Mouse (Mus musculus) lung, adult 2 months (tissue): ENCODE results near the gene Ttll11. TPM values are rescaled to one million over a fixed set of nuclear protein-coding genes. Genes with fewer than 3 reads are reported as not detected.

ENCODE experiments used
- DNase-seq: peaks from one replicate; pipeline ENCODE4 v3.0.0; 2022
- H3K4me1 ChIP-seq: fragments of 200-500 bp; 2 replicates; pipeline ENCODE4 v1.6.1; 2011; ENCODE audit warnings: low read length; ENCODE audit not compliant: control insufficient read depth, insufficient read depth
- H3K4me3 ChIP-seq: fragments of 200-500 bp; replicated peaks from 2 replicates; pipeline ENCODE3; 2011; ENCODE audit warnings: low read depth, mild to moderate bottlenecking, control low read depth, low read length; ENCODE audit errors: extremely low read depth
- CTCF ChIP-seq: fragments of 200-500 bp; IDR thresholded peaks from 2 replicates; pipeline ENCODE4 v1.5.1; 2011; ENCODE audit warnings: mild to moderate bottlenecking, low read length, control low read depth; ENCODE audit not compliant: insufficient read depth
- POLR2A ChIP-seq: fragments of 200-500 bp; IDR thresholded peaks from 2 replicates; pipeline ENCODE4 v1.6.1; 2011; ENCODE audit warnings: low read depth, mild to moderate bottlenecking, control low read depth, low read length, borderline replicate concordance; ENCODE audit errors: extremely low read depth
- WGBS: fragments of 180-500 bp; shearing (Covaris S2); methylation state at CpG from one replicate; pipeline ENCODE4 v1.1.7; 2018; 5-methylcytosine and 5-hydroxymethylcytosine counted together
- polyA plus RNA-seq: library from polyadenylated mRNA; depleted of rRNA; stranded (reverse); fragments of >200 nt; gene quantifications from 2 replicates; pipeline ENCODE4 v1.2.3, GENCODE M21; 2012

Gene Ttll11
- polyA plus RNA-seq, 1 experiment: 1.7 TPM

GRCm38 (mm10) chr2:35833546-35833945 lies 146.2 kb downstream of the Ttll11 start:
- H3K4me1 ChIP-seq: no peaks in the 10 kb centered on the region
- WGBS: 60% methylated on average over 6 of the region's 6 CpGs
- no peak for TF ChIP-seq CTCF
- TF ChIP-seq POLR2A: no peak
- H3K4me3 ChIP-seq: no peak overlapping the region
- DNase-seq: no peak

DNA sequence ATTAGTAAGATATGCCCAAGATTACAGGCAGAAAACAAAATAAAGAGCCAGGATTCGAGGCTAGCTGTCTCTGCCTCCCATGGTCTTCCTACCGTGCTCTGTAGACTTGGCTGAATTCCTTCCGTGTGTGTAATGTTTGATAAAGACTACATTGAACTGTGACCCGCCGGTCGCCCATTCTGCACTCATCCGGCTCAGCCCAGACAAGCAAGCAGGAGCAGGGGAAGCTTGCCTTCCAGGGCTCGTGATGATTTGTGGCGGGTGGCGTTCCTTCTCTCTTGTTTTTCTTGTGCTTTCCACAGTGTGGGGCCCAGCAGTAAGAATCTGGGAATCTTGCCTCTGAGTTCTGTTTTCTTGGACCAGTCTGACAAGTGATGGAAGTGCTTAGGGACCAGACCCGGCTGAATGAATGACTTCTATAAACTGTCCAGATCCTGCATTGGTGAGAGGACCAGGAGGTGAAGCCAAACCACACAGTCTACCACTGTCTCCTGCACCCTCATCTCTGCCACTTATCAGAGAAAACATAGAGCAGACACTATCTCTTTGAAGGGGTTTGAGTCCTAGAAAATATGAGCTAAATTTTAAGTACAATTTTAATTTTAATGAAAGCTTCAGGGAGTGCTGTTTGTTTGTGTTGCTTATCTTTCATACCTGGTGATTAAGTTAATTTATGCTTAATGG lies 146.8 kb downstream of the Ttll11 start:
- no peak for TF ChIP-seq CTCF
- H3K4me3 ChIP-seq: no peak overlapping the region
- DNase-seq: no peak
- 23% methylated on average over 11 of the region's 11 CpGs for WGBS
- no peaks in the 10 kb centered on the region for H3K4me1 ChIP-seq

GRCm38 (mm10) chr2:35831904-35832581 lies 147.7 kb downstream of the Ttll11 start:
- DNase-seq: no peak
- 78% methylated on average over 10 of the region's 10 CpGs for WGBS
- no peak for TF ChIP-seq POLR2A
- TF ChIP-seq CTCF: no peak
- no peak overlapping the region for H3K4me3 ChIP-seq
- H3K4me1 ChIP-seq: no peaks in the 10 kb centered on the region

DNA sequence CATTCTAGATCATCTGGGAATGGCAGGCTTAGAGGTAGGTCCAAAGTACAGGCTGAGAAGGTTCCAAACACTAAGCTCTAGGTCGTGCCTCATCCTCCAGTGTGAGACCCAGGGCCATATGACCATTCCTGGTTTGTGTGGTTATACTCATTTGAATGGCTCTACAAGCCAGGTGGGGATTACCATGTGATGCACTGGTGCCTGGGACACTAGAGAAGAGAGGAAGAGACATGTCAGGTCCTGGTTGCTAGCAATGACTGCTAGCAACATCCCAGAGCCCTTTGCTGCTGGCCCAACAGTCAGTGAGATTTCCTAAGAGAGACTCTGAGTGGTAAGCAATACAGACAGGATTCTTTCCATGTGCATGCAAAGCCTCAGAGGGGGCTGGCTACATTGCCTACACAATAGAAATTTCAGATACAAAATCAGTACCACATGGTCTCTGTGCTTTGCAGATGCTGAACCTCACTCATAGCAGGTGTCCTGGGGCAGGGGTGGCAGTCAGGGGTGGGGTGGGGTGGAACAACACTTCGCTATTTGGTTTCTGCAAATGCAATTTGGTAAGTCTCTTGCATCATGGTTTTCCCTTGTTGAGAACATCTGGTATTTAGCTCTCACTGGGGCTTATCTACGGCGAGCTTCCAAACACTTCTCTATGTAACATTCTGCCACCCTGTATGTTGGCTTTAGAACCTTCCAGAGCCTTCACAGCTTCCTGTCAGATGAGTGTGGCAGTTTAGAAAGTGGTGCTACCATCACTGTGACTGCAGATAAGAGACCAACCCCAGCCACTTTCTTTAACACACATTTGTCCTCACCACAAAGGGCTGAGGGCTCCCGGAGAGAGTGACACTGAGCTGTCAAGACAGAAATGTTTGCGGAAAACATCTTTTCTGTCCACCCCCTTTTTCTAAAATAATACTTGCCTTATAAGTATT lies 148.5 kb downstream of the Ttll11 start:
- DNase-seq: no peak
- H3K4me3 ChIP-seq: no peak overlapping the region
- no peak for TF ChIP-seq CTCF
- no peak for TF ChIP-seq POLR2A
- WGBS: 52% methylated on average over 6 of the region's 6 CpGs
- no peaks in the 10 kb centered on the region for H3K4me1 ChIP-seq

GRCm38 (mm10) chr2:35829136-35829535 lies 150.6 kb downstream of the Ttll11 start:
- DNase-seq: no peak
- no peak for TF ChIP-seq CTCF
- no peak for TF ChIP-seq POLR2A
- no peaks in the 10 kb centered on the region for H3K4me1 ChIP-seq
- 92% methylated on average over 4 of the region's 4 CpGs for WGBS
- no peak overlapping the region for H3K4me3 ChIP-seq

- 79% methylated on average over 4 of the region's 4 CpGs for WGBS
Measured at GRCm38 (mm10) chr2:35827886-35828285, 151.8 kb downstream of the Ttll11 start.

GRCm38 (mm10) chr2:35825157-35825556 lies 154.6 kb downstream of the Ttll11 start:
- DNase-seq: no peak
- Histone ChIP-seq H3K4me1 (no peaks in the 10 kb centered on the region), H3K4me3 (no peak overlapping the region)
- 77% methylated on average over 7 of the region's 7 CpGs for WGBS
- TF ChIP-seq CTCF: no peak
- TF ChIP-seq POLR2A: no peak

More at GRCm38 (mm10) chr2:35827886-35828285, 151.8 kb downstream of the Ttll11 start:
- no peak for DNase-seq
- no peak overlapping the region for H3K4me3 ChIP-seq
- no peaks in the 10 kb centered on the region for H3K4me1 ChIP-seq
- TF ChIP-seq CTCF (no peak), POLR2A (no peak)

GRCm38 (mm10) chr2:35823589-35823988 lies 156.1 kb downstream of the Ttll11 start:
- TF ChIP-seq CTCF (no peak), POLR2A (no peak)
- no peak for DNase-seq
- Histone ChIP-seq H3K4me3 (no peak overlapping the region), H3K4me1 (no peaks in the 10 kb centered on the region)
- WGBS: 85% methylated on average over 6 of the region's 6 CpGs

DNA sequence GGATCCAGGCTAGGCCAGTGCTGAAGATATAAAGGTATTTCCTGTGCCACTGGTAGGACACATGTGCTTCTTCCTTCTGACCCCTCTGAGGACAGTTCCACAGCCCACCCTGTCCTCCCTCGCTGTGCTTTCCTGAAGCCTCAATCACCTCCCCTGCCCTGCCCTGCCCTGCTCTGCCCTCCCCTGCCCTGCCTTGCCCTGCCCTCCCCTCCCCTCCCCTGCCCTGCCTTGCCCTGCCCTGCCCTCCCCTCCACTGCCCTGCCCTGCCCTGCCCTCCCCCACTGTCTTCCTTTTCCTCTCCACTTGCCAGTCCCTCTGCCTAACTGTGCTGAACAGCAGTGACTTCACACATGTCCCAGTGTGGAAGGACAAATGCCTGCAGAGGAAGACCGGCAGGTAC lies 160.8 kb downstream of the Ttll11 start:
- TF ChIP-seq CTCF: no peak
- no peak for TF ChIP-seq POLR2A

More for the DNA sequence above, 160.8 kb downstream of the Ttll11 start:
- Histone ChIP-seq H3K4me1 (no peaks in the 10 kb centered on the region), H3K4me3 (no peak overlapping the region)
- DNase-seq: no peak
- WGBS: 61% methylated on average over 2 of the region's 2 CpGs
